Mouse (Mus musculus): ENCODE measurements at regions not wholly inside any gene's neighbourhood (a gene's known extent, or its start where the extent isn't known, plus 50 kb on each side); places are given as distances from the start of the nearest gene placed in this dataset.

GRCm38 (mm10) chr13:26594313-26594712, 175.7 kb downstream of the Hdgfl1 start:
- TF ChIP-seq POLR2A (IDR thresholded peaks at IDR 0.05; ENCODE audit: borderline replicate concordance, extremely low read depth, insufficient read depth, insufficient read length, poor library complexity, severe bottlenecking) (no peak), CTCF (IDR thresholded peaks at IDR 0.05; ENCODE audit: borderline replicate concordance, extremely low read depth, insufficient read depth, insufficient read length) (no peak)
- DNase-seq (ENCODE audit: low read depth), result no peak

- TF ChIP-seq POLR2A (IDR thresholded peaks at IDR 0.05; ENCODE audit: borderline replicate concordance, extremely low read depth, insufficient read depth, insufficient read length, poor library complexity, severe bottlenecking), result no peak
- no peak for TF ChIP-seq CTCF (IDR thresholded peaks at IDR 0.05; ENCODE audit: borderline replicate concordance, extremely low read depth, insufficient read depth, insufficient read length)
- DNase-seq (ENCODE audit: low read depth), result peak; percentile 64
These were observed 176.2 kb downstream of the Hdgfl1 start for GRCm38 (mm10) chr13:26593750-26594149.

- DNase-seq (ENCODE audit: low read depth), result peak; percentile 91
- TF ChIP-seq POLR2A (IDR thresholded peaks at IDR 0.05; ENCODE audit: borderline replicate concordance, extremely low read depth, insufficient read depth, insufficient read length, poor library complexity, severe bottlenecking) (no peak), CTCF (IDR thresholded peaks at IDR 0.05; ENCODE audit: borderline replicate concordance, extremely low read depth, insufficient read depth, insufficient read length) (no peak)
These were observed 193.9 kb downstream of the Hdgfl1 start for GRCm38 (mm10) chr13:26575890-26576543.

- no peak for TF ChIP-seq CTCF (IDR thresholded peaks at IDR 0.05; ENCODE audit: borderline replicate concordance, extremely low read depth, insufficient read depth, insufficient read length)
- TF ChIP-seq POLR2A (IDR thresholded peaks at IDR 0.05; ENCODE audit: borderline replicate concordance, extremely low read depth, insufficient read depth, insufficient read length, poor library complexity, severe bottlenecking), result no peak
- peak; percentile 82 for DNase-seq (ENCODE audit: low read depth)
These were observed 200.5 kb downstream of the Hdgfl1 start for GRCm38 (mm10) chr13:26569422-26569821.

GRCm38 (mm10) chr13:26564941-26565862, 204.8 kb downstream of the Hdgfl1 start:
- DNase-seq (ENCODE audit: low read depth), result peak; percentile 5

GRCm38 (mm10) chr13:26558366-26558765, 211.6 kb downstream of the Hdgfl1 start:
- TF ChIP-seq POLR2A (IDR thresholded peaks at IDR 0.05; ENCODE audit: borderline replicate concordance, extremely low read depth, insufficient read depth, insufficient read length, poor library complexity, severe bottlenecking) (no peak), CTCF (IDR thresholded peaks at IDR 0.05; ENCODE audit: borderline replicate concordance, extremely low read depth, insufficient read depth, insufficient read length) (peak; percentile 54; the same call in 1 of the 2 replicates)
- DNase-seq (ENCODE audit: low read depth), result peak; percentile 77

More at GRCm38 (mm10) chr13:26564941-26565862, 204.8 kb downstream of the Hdgfl1 start:
- TF ChIP-seq POLR2A (IDR thresholded peaks at IDR 0.05; ENCODE audit: borderline replicate concordance, extremely low read depth, insufficient read depth, insufficient read length, poor library complexity, severe bottlenecking) (no peak), CTCF (IDR thresholded peaks at IDR 0.05; ENCODE audit: borderline replicate concordance, extremely low read depth, insufficient read depth, insufficient read length) (no peak)

- TF ChIP-seq POLR2A (IDR thresholded peaks at IDR 0.05; ENCODE audit: borderline replicate concordance, extremely low read depth, insufficient read depth, insufficient read length, poor library complexity, severe bottlenecking) (no peak), CTCF (IDR thresholded peaks at IDR 0.05; ENCODE audit: borderline replicate concordance, extremely low read depth, insufficient read depth, insufficient read length) (no peak)
- DNase-seq (ENCODE audit: low read depth), result no peak
These were observed 215.7 kb downstream of the Hdgfl1 start for GRCm38 (mm10) chr13:26554266-26554665.

- DNase-seq (ENCODE audit: low read depth), result no peak
- TF ChIP-seq CTCF (IDR thresholded peaks at IDR 0.05; ENCODE audit: borderline replicate concordance, extremely low read depth, insufficient read depth, insufficient read length), result no peak
- no peak for TF ChIP-seq POLR2A (IDR thresholded peaks at IDR 0.05; ENCODE audit: borderline replicate concordance, extremely low read depth, insufficient read depth, insufficient read length, poor library complexity, severe bottlenecking)
These were observed 217.8 kb downstream of the Hdgfl1 start for GRCm38 (mm10) chr13:26552122-26552521.

GRCm38 (mm10) chr13:26538928-26539327, 231.0 kb downstream of the Hdgfl1 start:
- TF ChIP-seq CTCF (IDR thresholded peaks at IDR 0.05; ENCODE audit: borderline replicate concordance, extremely low read depth, insufficient read depth, insufficient read length) (no peak), POLR2A (IDR thresholded peaks at IDR 0.05; ENCODE audit: borderline replicate concordance, extremely low read depth, insufficient read depth, insufficient read length, poor library complexity, severe bottlenecking) (no peak)
- DNase-seq (ENCODE audit: low read depth), result no peak

- no peak for TF ChIP-seq POLR2A (IDR thresholded peaks at IDR 0.05; ENCODE audit: borderline replicate concordance, extremely low read depth, insufficient read depth, insufficient read length, poor library complexity, severe bottlenecking)
- peak; percentile 75 for DNase-seq (ENCODE audit: low read depth)
These were observed 233.4 kb downstream of the Hdgfl1 start for GRCm38 (mm10) chr13:26536575-26536974.

- TF ChIP-seq POLR2A (IDR thresholded peaks at IDR 0.05; ENCODE audit: borderline replicate concordance, extremely low read depth, insufficient read depth, insufficient read length, poor library complexity, severe bottlenecking) (no peak), CTCF (IDR thresholded peaks at IDR 0.05; ENCODE audit: borderline replicate concordance, extremely low read depth, insufficient read depth, insufficient read length) (no peak)
These were observed 237.2 kb downstream of the Hdgfl1 start for GRCm38 (mm10) chr13:26532761-26533160.

More at GRCm38 (mm10) chr13:26532761-26533160, 237.2 kb downstream of the Hdgfl1 start:
- DNase-seq (ENCODE audit: low read depth), result peak; percentile 68

All from brain, embryonic 14.5 days (tissue).